Mouse (Mus musculus) liver, adult 2 months (tissue): Measurements from ENCODE around the gene Setdb2. TPM values are rescaled to one million over a fixed set of nuclear protein-coding genes. Genes with fewer than 3 reads are reported as not detected.
A peak's percentile ranks its signal among the peaks of the same experiment; 100 is the strongest.

Experiments used
- DNase-seq: peaks from one replicate; pipeline ENCODE4 v3.0.0-alpha.2; 2011; ENCODE audit warnings: low read depth, low spot score; ENCODE audit errors: extremely low read depth
- H3K27ac ChIP-seq: fragments of 200-500 bp; replicated peaks from 2 replicates; pipeline ENCODE4 v1.5.1; 2012; ENCODE audit warnings: low read depth, mild to moderate bottlenecking, control low read depth, inconsistent platforms, low read length; ENCODE audit not compliant: insufficient read depth
- H3K27me3 ChIP-seq: fragments of 200-500 bp; 2 replicates; pipeline ENCODE4 v1.6.1; 2012; ENCODE audit warnings: mild to moderate bottlenecking, moderate library complexity, low read length, inconsistent platforms; ENCODE audit not compliant: control insufficient read depth, insufficient read depth
- H3K36me3 ChIP-seq: fragments of 200-500 bp; 2 replicates; pipeline ENCODE4 v1.6.1; 2012; ENCODE audit warnings: low read length, inconsistent platforms; ENCODE audit not compliant: control insufficient read depth, insufficient read depth
- H3K4me1 ChIP-seq: fragments of 200-500 bp; 2 replicates; pipeline ENCODE4 v1.6.1; 2011; ENCODE audit warnings: low read length; ENCODE audit not compliant: control insufficient read depth, insufficient read depth
- H3K4me3 ChIP-seq: fragments of 200-500 bp; 2 replicates; pipeline ENCODE4 v1.5.1; 2011; ENCODE audit warnings: low read depth, mild to moderate bottlenecking, control low read depth, low read length, moderate library complexity; ENCODE audit not compliant: insufficient read depth
- H3K79me2 ChIP-seq: fragments of 200-500 bp; 2 replicates; pipeline ENCODE4 v1.6.1; 2012; ENCODE audit warnings: inconsistent platforms, mild to moderate bottlenecking, low read length, moderate library complexity; ENCODE audit not compliant: control insufficient read depth, insufficient read depth
- H3K9ac ChIP-seq: fragments of 200-500 bp; 2 replicates; pipeline ENCODE4 v1.6.1; 2012; ENCODE audit warnings: low read depth, mild to moderate bottlenecking, control low read depth, inconsistent platforms, low read length
- CTCF ChIP-seq: fragments of 200-500 bp; IDR thresholded peaks from 2 replicates; pipeline ENCODE4 v1.5.1; 2011; ENCODE audit warnings: low read depth, low read length, control low read depth
- POLR2A ChIP-seq: fragments of 200-500 bp; IDR thresholded peaks from 2 replicates; pipeline ENCODE4 v1.6.1; 2011; ENCODE audit warnings: low read length, control low read depth; ENCODE audit not compliant: insufficient read depth; ENCODE audit errors: extremely low read depth
- WGBS: fragments of 180-500 bp; shearing (Covaris S2); methylation state at CpG from one replicate; pipeline ENCODE4 v1.1.7; 2018; 5-methylcytosine and 5-hydroxymethylcytosine counted together
- polyA plus RNA-seq: library from polyadenylated mRNA; depleted of rRNA; stranded (reverse); fragments of >200 nt; gene quantifications from 2 replicates; pipeline ENCODE4 v1.2.3, GENCODE M21; 2012; rRNA removed
- total RNA-seq: library from RNA; depleted of rRNA; stranded (reverse); fragments of >200 nt; gene quantifications from 2 replicates; pipeline ENCODE4 v1.2.3, GENCODE M21; 2014; rRNA removed

The Setdb2 gene
- total RNA-seq, result 27.4 and 29.7 TPM in 2 replicates
- polyA plus RNA-seq, result 10.2 and 10.3 TPM in 2 replicates

DNA sequence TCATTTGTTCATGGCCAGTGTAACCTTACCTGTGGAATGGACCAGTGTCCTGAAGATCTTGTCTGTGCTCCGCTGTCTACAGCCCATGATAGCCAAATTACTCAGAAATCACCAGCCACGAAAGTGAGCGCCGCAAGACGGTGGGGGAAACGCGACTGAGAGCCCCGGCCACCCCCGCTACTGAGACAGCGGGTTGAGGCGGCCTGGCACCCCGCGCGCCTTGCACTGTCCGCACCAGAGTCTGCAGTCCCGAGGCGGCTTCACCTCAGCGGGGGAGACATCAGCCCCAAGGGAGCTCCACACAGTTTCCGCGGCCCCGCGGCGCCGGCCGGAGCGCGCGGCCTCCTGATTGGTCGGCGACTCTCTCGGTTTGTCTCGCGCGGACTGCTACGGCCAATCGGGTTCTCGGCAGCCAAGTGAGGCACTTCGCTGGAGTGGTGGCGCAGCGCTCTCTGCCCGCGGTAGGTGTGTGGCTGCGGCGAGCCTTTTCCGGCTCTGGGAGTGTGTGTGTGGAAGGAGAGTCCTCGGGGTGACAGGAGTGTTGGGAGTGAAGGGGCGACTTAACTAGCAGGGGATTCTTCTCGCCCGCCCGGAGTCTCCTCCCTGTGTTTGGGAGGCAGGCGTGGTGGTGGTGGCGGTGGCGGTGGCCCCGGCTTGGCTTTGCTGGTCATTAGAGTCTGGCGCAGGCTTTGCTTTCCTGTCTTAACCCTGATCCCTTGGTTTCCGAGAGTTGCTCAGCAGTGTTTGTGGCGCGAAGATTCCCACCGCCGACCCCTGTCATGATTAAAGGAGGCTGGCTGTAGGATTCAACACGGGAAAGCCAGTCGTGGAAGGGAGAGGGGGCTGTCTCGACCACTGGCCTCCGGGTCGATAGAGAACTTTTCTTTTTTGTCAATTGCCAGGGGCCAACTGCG is at the start of gene Setdb2, which contains the start of gene Cab39l:
TSS of gene Setdb2 (minus strand) at position 327 of the 914 bp plus-strand sequence.
TSS of gene Cab39l (plus strand) at position 415 of the 914 bp plus-strand sequence.
- TF ChIP-seq CTCF, result peak; percentile 43
- TF ChIP-seq POLR2A, result peak; percentile 86
- DNase-seq, result peak; percentile 87

DNA sequence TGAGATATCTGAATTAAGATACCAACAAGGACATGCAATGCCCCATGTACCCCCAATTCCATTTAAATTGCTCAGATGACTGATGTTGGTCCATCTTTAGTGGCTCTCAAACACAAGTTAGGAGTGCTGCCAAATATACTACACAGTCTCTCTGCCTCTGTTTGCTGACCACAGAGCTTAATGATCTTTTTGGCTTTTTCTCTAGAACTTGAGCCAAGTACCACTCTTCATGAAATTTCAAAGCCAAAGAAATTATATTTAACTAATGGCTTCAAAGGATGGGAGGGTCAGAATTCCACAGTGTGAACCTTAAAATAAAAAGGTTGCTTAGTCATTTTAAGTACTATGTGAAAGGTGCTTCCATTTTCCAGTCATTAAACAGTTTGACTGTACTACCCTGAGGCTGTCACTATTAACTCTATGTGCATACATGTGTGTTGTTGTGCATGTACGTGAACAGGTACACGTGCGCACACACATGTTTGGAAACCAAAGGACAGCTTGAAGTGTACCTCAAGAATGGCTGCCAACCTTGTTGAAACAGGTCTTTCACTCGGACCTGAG is 44.6 kb upstream of the Setdb2 start:
- peaks cover 2% of the 10 kb centered on the region; the same call in 1 of the 2 replicates for H3K79me2 ChIP-seq
- DNase-seq, result peak; percentile 66
- H3K9ac ChIP-seq, result no peak overlapping the region
- no peaks in the 10 kb centered on the region for H3K36me3 ChIP-seq
- WGBS, result 40% methylated on average over 4 of the region's 4 CpGs
- peak overlapping the region; percentile 29; the same call in 1 of the 2 replicates for H3K27ac ChIP-seq
- peaks cover 3% of the 10 kb centered on the region; the same call in 1 of the 2 replicates for H3K4me1 ChIP-seq
- no peaks in the 10 kb centered on the region for H3K27me3 ChIP-seq
- TF ChIP-seq POLR2A (no peak), CTCF (no peak)
- no peak overlapping the region for H3K4me3 ChIP-seq

More for the DNA sequence above, at the start of gene Setdb2, which contains the start of gene Cab39l:
- WGBS, result under 1% methylated on average over 66 of the region's 66 CpGs
- Histone ChIP-seq H3K27ac (peak within 1 kb of the TSS; percentile 99), H3K79me2 (peaks cover 10% of the 10 kb centered on the region; the same call in 1 of the 2 replicates), H3K27me3 (no peaks in the 10 kb centered on the region), H3K9ac (peak within 1 kb of the TSS; percentile 99), H3K36me3 (peaks cover 7% of the 10 kb centered on the region), H3K4me1 (peaks cover 18% of the 10 kb centered on the region), H3K4me3 (peak within 1 kb of the TSS; percentile 99)

DNA sequence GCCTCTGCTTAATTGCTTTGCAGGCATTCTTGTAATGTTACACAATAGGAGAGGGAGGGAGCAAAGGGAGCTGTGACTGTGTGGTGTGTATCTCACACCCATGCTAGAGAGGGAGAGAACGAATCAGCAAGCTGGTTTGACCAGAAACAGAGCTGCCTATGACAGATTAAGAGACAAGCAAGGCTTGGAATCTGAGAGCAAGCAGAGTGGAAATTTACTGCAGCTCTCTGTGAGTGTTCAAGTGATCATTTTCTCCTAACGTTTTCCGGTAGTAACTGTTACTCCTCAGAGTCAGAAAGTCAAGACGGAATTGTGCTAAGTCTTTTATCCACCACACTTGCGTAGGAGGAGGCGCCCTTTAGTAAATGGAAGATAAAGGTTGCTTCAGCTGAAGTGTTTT is 38.0 kb upstream of the Setdb2 start:
- H3K79me2 ChIP-seq, result no peaks in the 10 kb centered on the region; the same call in 1 of the 2 replicates
- H3K4me1 ChIP-seq, result no peaks in the 10 kb centered on the region
- no peak overlapping the region for H3K9ac ChIP-seq
- peak; percentile 17 for DNase-seq
- H3K4me3 ChIP-seq, result no peak overlapping the region
- H3K36me3 ChIP-seq, result no peaks in the 10 kb centered on the region; the same call in 1 of the 2 replicates
- WGBS, result 82% methylated on average over 6 of the region's 6 CpGs
- TF ChIP-seq CTCF (no peak), POLR2A (no peak)
- no peak overlapping the region for H3K27ac ChIP-seq
- H3K27me3 ChIP-seq, result no peaks in the 10 kb centered on the region

GRCm38 (mm10) chr14:59470781-59471180 is 30.1 kb upstream of the Setdb2 start:
- peaks cover 9% of the 10 kb centered on the region for H3K36me3 ChIP-seq
- no peak for DNase-seq
- H3K27me3 ChIP-seq, result no peaks in the 10 kb centered on the region
- H3K4me3 ChIP-seq, result no peak overlapping the region
- WGBS, result 96% methylated on average over 1 of the region's 1 CpGs
- no peaks in the 10 kb centered on the region; the same call in 1 of the 2 replicates for H3K79me2 ChIP-seq
- H3K9ac ChIP-seq, result no peak overlapping the region
- TF ChIP-seq CTCF (no peak), POLR2A (no peak)
- no peak overlapping the region for H3K27ac ChIP-seq
- H3K4me1 ChIP-seq, result no peaks in the 10 kb centered on the region

- Histone ChIP-seq H3K4me3 (no peak overlapping the region), H3K79me2 (no peaks in the 10 kb centered on the region), H3K27me3 (no peaks in the 10 kb centered on the region), H3K4me1 (no peaks in the 10 kb centered on the region), H3K36me3 (peaks cover 14% of the 10 kb centered on the region), H3K9ac (no peak overlapping the region), H3K27ac (no peak overlapping the region)
- WGBS, result 63% methylated on average over 1 of the region's 1 CpGs
- TF ChIP-seq POLR2A (no peak), CTCF (no peak)
- peak; percentile 35 for DNase-seq
Measured at GRCm38 (mm10) chr14:59467798-59468197, 27.1 kb upstream of the Setdb2 start.
